Mouse (Mus musculus): ENCODE results near the gene Klhl31.

The Klhl31 gene

DNA sequence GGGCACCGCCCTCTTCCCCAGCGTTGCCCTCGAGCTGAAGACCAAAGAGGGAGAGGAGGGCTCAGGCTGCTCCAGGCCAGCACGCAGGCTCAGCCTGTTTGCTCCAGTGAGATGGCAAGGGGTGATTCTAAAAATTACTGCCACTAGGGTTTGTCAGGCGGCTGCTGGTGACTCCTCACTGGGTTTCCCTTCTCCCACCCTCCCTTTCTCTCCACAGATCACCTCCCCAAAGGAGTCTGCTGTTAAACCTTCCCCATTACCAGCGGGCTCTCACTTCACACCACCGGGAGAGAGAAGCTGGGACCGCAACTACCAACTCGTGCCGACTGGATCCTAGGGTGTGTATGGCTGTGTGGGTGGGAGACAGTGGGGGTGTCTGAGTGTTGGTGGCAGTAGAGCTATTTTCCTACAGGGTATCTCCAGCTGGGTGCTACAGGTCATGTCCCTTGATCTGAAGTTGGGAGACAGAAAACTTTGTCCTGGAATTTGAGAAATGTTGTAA lies at the start of gene Klhl31:
Klhl31 (plus strand) TSS at position 51 of the 502 bp plus-strand sequence.
- in situ Hi-C loops (cut with MboI; ENCODE audit: low sequenced_read_pairs), result no loop called here

DNA sequence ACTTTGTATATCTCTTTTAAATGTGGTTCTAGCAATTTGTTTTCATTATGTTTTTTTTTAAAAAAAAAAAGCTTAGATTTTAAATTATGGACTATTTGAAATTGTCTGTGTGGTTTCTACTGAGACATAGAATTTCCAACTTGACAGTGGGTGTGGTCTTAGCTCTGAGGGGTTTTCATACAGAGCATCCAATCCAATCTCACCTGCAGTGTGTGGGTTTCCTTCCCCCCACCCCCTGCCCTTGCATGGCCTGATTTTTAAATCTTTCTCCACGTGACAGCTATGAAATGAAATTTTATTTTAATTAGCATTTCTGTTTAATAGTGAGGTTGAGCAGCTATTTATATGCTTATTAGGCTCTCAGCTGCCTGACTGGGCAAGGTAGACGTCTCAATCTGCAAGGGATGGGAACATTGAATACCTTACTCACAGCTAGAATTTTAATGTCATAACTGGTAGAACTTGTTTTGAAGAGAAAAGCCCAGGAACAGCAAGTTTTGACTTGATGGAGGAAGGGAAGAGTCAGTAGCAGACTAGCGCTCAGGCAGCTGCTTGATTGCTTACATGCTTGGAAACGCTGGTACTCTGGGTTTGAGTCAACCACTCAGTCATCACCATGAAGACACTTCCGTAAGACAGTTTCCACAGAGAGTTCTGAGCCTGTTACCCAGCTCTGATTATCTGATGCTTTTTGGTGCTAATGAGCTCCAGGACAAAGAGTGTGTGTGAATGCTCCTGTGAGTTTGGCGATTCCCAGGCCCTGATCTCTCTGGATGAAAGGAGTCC lies 49.3 kb upstream of the Klhl31 start:
- in situ Hi-C loops (cut with MboI; ENCODE audit: low sequenced_read_pairs), result no loop called here

DNA sequence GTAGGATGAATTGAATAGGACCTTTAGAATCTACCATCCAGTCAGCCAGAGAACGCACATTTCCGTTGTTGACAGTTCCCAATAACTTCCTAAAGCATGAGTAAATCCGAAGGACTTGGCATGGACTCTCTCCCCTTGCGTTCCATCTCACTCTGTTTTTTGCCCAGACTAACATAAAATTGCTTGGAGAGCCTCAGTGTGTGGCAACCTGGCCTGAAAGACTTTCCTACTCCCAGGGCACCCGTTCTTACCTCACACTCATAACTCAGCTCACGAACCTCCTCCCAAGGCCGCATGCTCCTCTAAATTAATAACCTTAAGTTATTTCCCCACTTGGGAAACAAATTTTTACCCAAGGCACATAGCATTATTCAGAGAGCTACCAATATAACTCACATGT lies 48.7 kb upstream of the Klhl31 start:
- in situ Hi-C loops (cut with MboI; ENCODE audit: low sequenced_read_pairs), result no loop called here

DNA sequence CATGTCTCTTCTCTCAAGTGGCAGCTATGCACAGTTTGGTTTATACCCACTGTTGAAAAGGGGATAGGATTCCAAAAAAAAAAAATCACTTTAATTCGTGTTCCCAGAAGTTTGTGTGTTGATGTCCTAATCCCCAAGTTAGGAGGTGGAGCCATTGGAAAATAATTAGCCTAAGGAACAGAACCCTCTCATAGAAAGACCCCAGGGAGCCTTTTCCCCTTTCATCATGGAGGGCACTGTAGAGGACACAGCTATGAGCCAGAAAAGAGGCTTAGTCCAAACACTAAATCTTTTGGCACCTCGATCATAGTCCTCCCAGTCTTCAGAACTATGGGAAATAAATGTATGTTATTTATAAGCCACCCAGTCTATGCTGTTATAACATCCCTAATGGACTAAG lies 46.8 kb upstream of the Klhl31 start:
- in situ Hi-C loops (cut with MboI; ENCODE audit: low sequenced_read_pairs), result no loop called here

GRCm38 (mm10) chr9:77592423-77592822 lies 43.9 kb upstream of the Klhl31 start:
- in situ Hi-C loops (cut with MboI; ENCODE audit: low sequenced_read_pairs), result no loop called here

DNA sequence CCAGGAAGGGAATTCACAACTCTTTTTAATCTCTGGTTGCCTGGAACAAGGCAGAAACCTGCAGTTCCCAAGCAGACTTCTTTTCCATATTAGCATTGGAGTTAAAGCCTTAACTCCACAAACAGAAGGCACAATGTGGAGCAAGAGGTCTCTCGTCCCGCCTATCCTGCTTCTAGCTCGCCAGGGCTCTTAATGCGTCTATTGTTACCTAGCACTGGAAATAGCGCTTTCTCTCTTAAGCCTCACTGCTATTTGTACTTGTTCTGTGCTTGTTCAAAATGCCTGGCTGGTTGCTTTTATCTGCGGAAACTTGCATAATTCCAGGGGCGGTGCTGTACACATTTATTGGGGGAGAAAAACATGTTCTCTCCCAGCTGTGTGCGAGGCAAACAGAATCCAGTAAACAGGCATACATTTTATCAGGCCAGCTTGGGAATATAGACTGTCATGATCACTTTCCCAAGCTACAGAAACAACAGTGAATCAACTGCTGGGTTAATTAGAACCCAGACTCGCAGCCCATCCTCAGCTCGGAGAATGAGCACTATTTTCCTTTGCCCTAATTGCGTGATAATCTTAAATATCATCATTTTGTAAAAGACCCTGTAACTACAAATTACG lies 41.2 kb upstream of the Klhl31 start:
- in situ Hi-C loops (cut with MboI; ENCODE audit: low sequenced_read_pairs), result no loop called here

DNA sequence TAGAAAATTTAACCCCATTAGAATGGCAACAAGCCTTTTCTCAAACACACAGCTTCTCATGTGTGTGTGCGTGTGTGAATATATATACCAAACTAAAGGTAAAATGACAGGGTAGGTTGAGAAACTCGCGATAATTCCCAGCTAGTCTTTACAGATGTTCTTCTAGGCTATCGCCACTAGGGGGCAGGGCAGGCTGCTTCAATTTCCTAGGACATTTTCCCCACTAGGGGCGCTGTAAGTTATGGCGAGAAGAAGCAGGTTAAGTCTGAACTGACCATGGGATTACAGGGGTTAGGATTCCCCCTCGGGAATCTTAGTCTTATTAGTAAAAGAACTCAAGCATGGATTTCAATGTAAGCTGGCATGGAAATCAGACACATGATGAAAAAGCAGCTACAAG lies 39.9 kb upstream of the Klhl31 start:
- in situ Hi-C loops (cut with MboI; ENCODE audit: low sequenced_read_pairs), result no loop called here

DNA sequence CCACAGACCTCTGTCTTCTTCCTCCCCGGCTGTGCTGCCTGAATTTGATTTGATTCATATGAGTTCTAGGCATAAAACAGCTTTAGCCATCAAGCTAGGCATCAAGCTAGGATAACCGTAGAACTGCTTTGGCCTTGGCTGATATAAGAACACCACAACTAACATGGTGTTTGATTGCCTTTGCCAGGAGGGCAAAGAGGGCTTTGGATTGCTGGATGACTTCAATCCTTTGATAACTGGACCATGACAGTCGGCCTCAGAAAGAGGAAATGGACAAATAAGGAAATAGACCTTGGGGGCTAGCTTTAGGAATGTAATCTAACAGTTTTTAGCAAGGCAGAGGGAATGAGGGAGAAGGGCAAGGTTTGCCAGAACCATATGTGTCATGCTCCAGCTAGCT lies 37.7 kb upstream of the Klhl31 start:
- in situ Hi-C loops (cut with MboI; ENCODE audit: low sequenced_read_pairs), result no loop called here

- in situ Hi-C loops (cut with MboI; ENCODE audit: low sequenced_read_pairs), result loop anchor here (10.0 kb wide), 1 partner anchor 432 kb away; no protein-coding TSS in a partner anchor
Observed at GRCm38 (mm10) chr9:77602302-77603266, 33.7 kb upstream of the Klhl31 start.

GRCm38 (mm10) chr9:77603965-77604509 lies 32.3 kb upstream of the Klhl31 start:
- in situ Hi-C loops (cut with MboI; ENCODE audit: low sequenced_read_pairs), result loop anchor here (10.0 kb wide), 1 partner anchor 431 kb away; no protein-coding TSS in a partner anchor

GRCm38 (mm10) chr9:77607295-77607694 lies 29.0 kb upstream of the Klhl31 start:
- in situ Hi-C loops (cut with MboI; ENCODE audit: low sequenced_read_pairs), result loop anchor here (10.0 kb wide), 1 partner anchor 428 kb away; no protein-coding TSS in a partner anchor

DNA sequence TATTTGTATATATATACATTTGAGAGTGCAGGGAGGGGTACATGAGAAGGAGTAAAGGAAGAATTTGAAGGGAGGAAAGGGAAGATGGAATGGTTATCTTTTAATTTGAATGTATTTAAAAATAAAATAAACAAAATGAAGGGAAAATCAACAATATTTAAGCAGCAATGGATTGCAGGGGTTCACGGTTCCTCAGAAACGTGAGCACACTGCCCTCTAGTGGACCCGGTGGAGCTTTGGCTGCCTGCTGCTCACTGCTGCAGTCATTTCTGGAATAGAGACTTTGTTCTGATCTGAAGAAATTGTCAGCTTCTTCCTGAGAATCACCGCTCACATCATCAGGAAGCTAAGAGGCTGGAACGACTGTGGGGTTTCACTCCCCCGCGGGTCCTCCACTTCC lies 28.5 kb upstream of the Klhl31 start:
- in situ Hi-C loops (cut with MboI; ENCODE audit: low sequenced_read_pairs), result loop anchor here (10.0 kb wide), 1 partner anchor 427 kb away; no protein-coding TSS in a partner anchor

- in situ Hi-C loops (cut with MboI; ENCODE audit: low sequenced_read_pairs), result no loop called here
Observed at GRCm38 (mm10) chr9:77610811-77611210, 25.5 kb upstream of the Klhl31 start.

DNA sequence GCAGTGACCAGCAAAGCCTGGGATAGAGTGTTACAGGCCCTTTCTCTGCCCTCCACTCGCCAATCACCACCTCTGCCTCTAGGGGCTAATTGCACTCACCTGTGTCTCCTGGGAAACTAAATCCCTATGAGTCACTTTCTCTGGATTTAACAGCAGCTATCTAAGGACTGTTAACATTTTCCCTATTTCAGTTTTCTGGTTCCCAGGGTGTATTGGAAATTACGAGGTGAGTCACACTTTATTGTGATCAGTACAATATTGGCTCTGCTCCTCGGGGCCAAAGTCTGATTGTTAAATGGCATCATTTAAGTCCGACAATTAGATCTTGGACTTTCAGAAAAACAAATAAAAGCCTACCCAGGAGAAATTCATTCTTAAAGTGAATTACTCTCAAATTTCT lies 24.0 kb upstream of the Klhl31 start:
- in situ Hi-C loops (cut with MboI; ENCODE audit: low sequenced_read_pairs), result no loop called here

- in situ Hi-C loops (cut with MboI; ENCODE audit: low sequenced_read_pairs), result no loop called here
Observed at GRCm38 (mm10) chr9:77615868-77616267, 20.4 kb upstream of the Klhl31 start.

DNA sequence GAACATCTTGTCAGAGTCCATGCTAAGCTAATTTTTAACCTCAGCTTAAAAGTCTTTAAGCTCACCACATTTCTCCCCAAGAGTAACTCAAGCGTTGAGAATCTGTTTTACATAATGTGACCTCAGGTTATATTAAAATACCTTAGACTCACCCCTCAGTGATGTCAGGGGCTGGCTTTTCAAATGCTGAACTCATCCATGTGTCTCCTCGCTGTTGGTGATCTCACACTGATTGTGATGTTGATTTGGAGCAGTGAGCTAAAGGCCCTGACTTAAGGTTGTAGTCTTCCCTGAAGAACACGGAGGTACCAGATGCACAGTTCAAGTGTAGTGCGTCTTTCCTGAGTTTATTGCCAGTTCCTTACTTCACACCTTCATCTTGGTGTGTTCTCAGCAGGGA lies 19.5 kb upstream of the Klhl31 start:
- in situ Hi-C loops (cut with MboI; ENCODE audit: low sequenced_read_pairs), result no loop called here

- in situ Hi-C loops (cut with MboI; ENCODE audit: low sequenced_read_pairs), result no loop called here
Observed at GRCm38 (mm10) chr9:77617751-77618150, 18.5 kb upstream of the Klhl31 start.

DNA sequence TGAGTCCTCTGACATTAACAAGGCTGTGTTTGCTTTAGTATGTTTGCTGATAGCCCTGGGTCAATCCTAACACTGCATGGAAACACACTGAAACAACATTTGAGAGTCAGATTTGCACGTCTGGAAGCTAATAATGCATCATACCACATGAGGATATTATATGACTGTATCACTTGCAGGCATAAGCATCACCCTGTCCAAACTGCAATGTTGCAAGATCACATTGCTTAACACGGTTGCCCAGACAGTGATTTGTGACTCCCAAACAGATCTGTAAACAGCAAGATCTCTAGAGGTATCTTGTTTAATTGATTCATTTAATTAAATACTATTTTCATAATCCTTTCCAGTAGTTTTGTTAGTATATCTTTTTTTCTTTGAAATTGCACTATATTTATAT lies 17.9 kb upstream of the Klhl31 start:
- in situ Hi-C loops (cut with MboI; ENCODE audit: low sequenced_read_pairs), result no loop called here

- in situ Hi-C loops (cut with MboI; ENCODE audit: low sequenced_read_pairs), result no loop called here
Observed at GRCm38 (mm10) chr9:77620077-77620476, 16.2 kb upstream of the Klhl31 start.

- in situ Hi-C loops (cut with MboI; ENCODE audit: low sequenced_read_pairs), result no loop called here
Observed at GRCm38 (mm10) chr9:77620482-77620881, 15.8 kb upstream of the Klhl31 start.

DNA sequence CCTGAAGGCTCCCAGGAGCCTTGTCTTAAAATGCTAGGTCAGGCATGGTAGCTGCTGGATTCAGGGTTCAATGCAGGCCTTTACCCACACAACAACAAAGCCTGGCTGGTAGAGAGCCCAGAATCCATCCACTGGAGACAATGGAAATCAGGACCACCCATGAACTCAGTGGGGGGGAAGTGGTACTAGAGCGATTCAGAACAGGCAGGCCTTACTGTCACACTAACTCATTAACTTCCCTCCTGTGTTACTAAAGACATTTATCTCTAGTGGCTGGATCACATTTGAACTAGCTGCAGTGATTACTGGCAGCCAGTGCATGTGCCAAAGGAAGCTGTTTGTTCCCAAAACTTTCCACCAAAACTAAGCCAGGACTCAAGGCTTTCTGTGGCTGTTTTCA lies 13.4 kb upstream of the Klhl31 start:
- in situ Hi-C loops (cut with MboI; ENCODE audit: low sequenced_read_pairs), result no loop called here

Data from CH12F3 (cell line).